Mouse (Mus musculus): ENCODE results near the gene Plk2. TPM values are rescaled to one million over a fixed set of nuclear protein-coding genes. Genes with fewer than 3 reads are reported as not detected.

Plk2 gene
- polyA plus RNA-seq, 1 experiment from 2014 or later = 40.5 TPM

DNA sequence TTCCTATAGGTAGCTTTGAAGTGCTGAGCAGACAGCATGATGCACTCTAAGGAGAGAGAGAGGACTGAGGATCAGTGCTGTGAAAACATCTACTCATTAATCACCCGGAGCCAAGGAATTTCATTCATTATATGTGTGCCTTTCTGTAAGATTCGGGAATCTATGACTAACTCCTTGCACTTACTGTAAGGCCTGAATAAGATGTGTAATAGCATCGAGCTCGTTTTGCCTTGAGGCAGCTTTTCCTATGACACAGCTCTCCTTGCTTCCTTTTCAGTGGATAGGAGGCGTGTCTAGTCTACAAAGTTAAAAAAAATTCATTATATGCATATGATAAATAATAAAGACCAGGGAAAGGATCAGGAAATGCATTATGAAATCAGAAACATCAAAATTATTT lies 24.8 kb downstream of the Plk2 start:
- Histone ChIP-seq H3K36me3 (no peaks in the 10 kb centered on the region), H3K27me3 (ENCODE audit: low read depth, poor library complexity, severe bottlenecking) (no peaks in the 10 kb centered on the region), H3K27ac (replicated peaks) (no peak overlapping the region), H3K9me3 (replicated peaks) (no peaks in the 10 kb centered on the region), H3K4me1 (no peaks in the 10 kb centered on the region), H3K4me3 (no peak overlapping the region)
- DNase-seq (ENCODE audit: low spot score) = no peak
- 90% methylated on average over 5 of the region's 5 CpGs for WGBS

DNA sequence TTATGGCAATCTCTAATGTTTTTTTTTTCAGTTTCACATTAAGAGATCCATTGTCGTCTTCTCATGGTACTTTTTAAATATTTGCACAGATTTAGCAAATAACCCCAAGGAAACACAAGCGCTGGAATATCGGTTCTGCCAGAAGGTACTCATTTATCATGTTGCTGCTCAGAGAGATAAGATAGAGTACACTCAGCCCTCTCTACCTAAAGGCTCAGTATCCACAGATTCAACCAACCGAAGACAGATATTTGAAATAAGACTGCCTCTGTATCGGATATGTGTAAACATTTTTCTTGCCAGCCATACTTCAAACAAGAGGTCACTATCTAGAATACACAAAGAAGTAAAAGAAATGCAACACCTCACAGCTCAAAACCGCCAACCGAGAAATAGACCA lies 27.6 kb downstream of the Plk2 start:
- Histone ChIP-seq H3K9me3 (replicated peaks) (no peaks in the 10 kb centered on the region), H3K36me3 (no peaks in the 10 kb centered on the region), H3K27me3 (ENCODE audit: low read depth, poor library complexity, severe bottlenecking) (no peaks in the 10 kb centered on the region), H3K4me1 (no peaks in the 10 kb centered on the region), H3K27ac (replicated peaks) (no peak overlapping the region), H3K4me3 (no peak overlapping the region)
- DNase-seq (ENCODE audit: low spot score) = no peak
- WGBS = 96% methylated on average over 7 of the region's 7 CpGs

DNA sequence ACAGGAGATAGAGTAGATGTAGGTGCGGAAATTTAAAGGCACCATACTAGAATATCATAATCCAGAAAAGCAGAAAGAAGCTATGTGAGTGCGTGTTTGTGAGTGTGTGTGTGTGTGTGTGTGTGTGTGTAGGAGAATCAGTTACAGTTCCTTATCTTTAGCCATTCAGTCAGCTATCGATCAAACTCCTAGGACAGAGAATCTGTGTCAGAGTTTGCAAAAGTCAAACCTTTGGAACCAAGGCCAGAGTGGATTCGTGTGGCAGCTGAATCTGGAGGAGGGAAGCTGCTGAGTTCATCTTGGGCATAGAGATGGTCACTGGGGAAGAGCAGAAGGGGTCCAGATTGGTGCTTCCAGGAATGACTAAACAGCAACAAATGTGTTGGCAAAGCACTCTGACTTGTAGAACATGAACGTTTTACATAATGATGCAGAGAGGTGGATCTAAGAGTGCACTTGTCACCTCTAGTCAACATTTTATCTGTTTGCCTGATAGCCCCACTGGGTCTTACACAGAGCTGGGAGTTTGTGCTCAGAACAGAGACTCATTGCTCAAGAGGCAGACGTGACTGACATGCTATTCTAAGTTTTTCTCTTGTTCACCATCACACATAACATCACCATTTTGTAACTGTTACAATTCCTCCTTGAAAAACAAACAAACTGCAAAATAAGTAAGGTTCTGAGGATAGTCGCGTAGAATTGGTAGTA lies 30.8 kb downstream of the Plk2 start:
- Histone ChIP-seq H3K9me3 (replicated peaks) (no peaks in the 10 kb centered on the region), H3K4me3 (no peak overlapping the region), H3K27ac (replicated peaks) (no peak overlapping the region), H3K4me1 (no peaks in the 10 kb centered on the region), H3K27me3 (ENCODE audit: low read depth, poor library complexity, severe bottlenecking) (no peaks in the 10 kb centered on the region), H3K36me3 (no peaks in the 10 kb centered on the region)
- DNase-seq (ENCODE audit: low spot score) = no peak
- WGBS = 82% methylated on average over 8 of the region's 8 CpGs

DNA sequence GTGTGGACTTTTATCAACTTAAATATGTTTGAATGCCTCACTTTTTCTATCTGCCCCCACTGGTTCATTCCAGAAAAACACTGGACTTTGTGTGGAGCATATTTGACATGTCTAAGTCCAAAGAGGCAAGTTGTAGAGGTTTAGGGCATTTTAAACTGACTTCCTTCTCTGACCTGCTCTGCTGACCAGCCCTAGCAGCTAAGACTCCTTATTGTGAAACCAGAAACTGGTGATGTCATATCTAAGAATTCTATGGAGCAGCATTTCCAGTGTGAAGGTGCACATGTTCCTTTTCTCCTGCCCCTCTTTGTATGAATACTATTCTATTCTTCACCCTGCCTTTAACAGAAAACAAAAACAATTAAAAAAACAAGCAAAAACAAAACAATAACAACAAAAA lies 36.5 kb downstream of the Plk2 start:
- Histone ChIP-seq H3K36me3 (no peaks in the 10 kb centered on the region), H3K9me3 (replicated peaks) (no peaks in the 10 kb centered on the region), H3K4me3 (no peak overlapping the region), H3K27ac (replicated peaks) (no peak overlapping the region), H3K27me3 (ENCODE audit: low read depth, poor library complexity, severe bottlenecking) (no peaks in the 10 kb centered on the region), H3K4me1 (no peaks in the 10 kb centered on the region)
- no peak for DNase-seq (ENCODE audit: low spot score)

DNA sequence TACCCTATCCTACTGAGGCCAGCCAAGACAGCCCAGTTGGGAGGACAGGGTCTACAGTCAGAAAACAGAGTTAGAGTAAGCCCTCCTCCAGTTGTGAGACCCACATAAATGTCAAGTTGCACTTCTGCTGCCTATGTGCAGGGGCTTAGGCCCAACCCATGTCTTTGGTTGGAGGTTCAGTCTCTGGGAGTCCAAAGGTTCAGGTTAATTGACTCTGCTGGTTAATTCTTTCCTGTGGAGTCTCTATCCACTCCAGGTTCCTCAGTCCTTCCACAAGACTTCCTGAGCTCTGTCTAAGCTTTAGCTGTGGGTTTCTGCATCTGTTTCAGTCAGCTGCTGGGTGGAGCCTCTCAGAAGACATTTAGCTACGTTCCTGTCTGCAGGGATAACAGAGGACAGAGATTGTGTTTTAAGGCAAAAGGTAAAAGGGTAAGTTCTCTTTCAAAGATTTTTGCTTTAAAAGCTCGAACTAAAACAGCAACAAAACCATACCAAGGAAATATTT lies 37.3 kb downstream of the Plk2 start:
- H3K9me3 ChIP-seq (replicated peaks) = no peaks in the 10 kb centered on the region
- WGBS = 82% methylated on average over 2 of the region's 2 CpGs
- no peaks in the 10 kb centered on the region for H3K36me3 ChIP-seq
- DNase-seq (ENCODE audit: low spot score) = no peak
- no peaks in the 10 kb centered on the region for H3K4me1 ChIP-seq
- no peak overlapping the region for H3K27ac ChIP-seq (replicated peaks)
- H3K4me3 ChIP-seq = no peak overlapping the region
- no peaks in the 10 kb centered on the region for H3K27me3 ChIP-seq (ENCODE audit: low read depth, poor library complexity, severe bottlenecking)

DNA sequence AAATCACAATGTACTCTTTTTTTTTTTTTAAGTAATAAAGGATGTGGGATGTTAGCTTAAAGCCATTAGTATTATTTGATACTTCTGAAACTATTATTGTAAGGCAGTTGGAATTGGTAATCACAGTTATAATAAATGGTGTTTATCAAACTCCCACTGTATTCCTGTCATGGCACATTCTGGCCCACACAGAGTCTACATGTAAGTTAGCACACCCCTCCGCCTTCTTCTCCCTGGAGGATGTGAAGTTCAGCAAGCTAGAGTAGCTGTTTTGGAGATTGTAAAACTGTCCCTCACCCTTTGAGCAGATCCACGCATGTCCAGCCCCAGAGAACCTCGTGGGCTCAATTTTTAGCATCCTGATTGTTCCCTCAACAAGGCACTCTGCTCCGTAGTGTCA lies 37.8 kb downstream of the Plk2 start:
- Histone ChIP-seq H3K36me3 (no peaks in the 10 kb centered on the region), H3K4me1 (no peaks in the 10 kb centered on the region), H3K27ac (replicated peaks) (no peak overlapping the region), H3K27me3 (ENCODE audit: low read depth, poor library complexity, severe bottlenecking) (no peaks in the 10 kb centered on the region), H3K9me3 (replicated peaks) (no peaks in the 10 kb centered on the region), H3K4me3 (no peak overlapping the region)
- 93% methylated on average over 4 of the region's 4 CpGs for WGBS
- DNase-seq (ENCODE audit: low spot score) = no peak

DNA sequence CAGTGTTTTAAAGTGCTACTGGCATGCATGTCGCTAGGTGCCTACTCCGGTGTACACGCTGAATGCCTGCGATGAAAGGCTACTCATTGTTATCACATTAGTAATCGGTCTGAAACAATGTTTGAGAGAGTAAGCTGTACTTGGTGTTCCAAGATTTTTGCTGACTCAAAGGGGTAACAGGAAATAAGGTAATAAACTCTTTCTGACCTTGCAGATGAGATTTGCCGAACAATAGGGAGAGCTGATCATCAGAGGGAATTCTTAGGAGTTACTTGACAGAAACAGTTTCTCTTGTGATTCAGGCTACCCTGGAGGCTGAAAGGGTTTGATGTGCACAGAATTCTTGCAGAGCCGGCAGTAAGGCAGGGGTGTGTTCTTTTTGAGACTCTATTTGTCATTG lies 41.8 kb downstream of the Plk2 start:
- Histone ChIP-seq H3K36me3 (no peaks in the 10 kb centered on the region), H3K27me3 (ENCODE audit: low read depth, poor library complexity, severe bottlenecking) (no peaks in the 10 kb centered on the region), H3K27ac (replicated peaks) (no peak overlapping the region), H3K4me3 (no peak overlapping the region), H3K9me3 (replicated peaks) (no peaks in the 10 kb centered on the region), H3K4me1 (no peaks in the 10 kb centered on the region)
- 83% methylated on average over 7 of the region's 7 CpGs for WGBS
- no peak for DNase-seq (ENCODE audit: low spot score)

DNA sequence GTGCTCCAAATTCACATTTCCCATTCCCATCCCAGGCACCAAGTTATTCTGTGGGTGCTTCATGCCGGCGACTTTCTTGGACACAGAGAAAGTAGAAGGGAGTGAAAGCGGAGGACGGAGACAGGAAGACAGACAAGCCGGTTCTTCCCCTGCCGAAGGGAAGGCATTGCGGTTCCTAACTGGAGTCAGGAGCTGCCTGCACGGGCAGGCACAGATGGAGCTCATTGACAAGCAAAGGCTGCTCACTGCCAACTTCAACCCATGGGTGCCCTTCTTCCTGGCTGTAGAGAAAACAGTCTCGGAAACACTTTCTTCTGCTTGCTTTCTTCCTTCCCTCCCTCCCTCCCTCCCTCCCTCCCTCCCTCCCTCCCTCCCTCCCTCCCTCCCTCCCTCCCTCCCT lies 43.8 kb downstream of the Plk2 start:
- Histone ChIP-seq H3K9me3 (replicated peaks) (no peaks in the 10 kb centered on the region), H3K36me3 (no peaks in the 10 kb centered on the region), H3K4me1 (no peaks in the 10 kb centered on the region), H3K4me3 (no peak overlapping the region), H3K27ac (replicated peaks) (no peak overlapping the region), H3K27me3 (ENCODE audit: low read depth, poor library complexity, severe bottlenecking) (no peaks in the 10 kb centered on the region)
- WGBS = 86% methylated on average over 9 of the region's 9 CpGs
- DNase-seq (ENCODE audit: low spot score) = no peak

DNA sequence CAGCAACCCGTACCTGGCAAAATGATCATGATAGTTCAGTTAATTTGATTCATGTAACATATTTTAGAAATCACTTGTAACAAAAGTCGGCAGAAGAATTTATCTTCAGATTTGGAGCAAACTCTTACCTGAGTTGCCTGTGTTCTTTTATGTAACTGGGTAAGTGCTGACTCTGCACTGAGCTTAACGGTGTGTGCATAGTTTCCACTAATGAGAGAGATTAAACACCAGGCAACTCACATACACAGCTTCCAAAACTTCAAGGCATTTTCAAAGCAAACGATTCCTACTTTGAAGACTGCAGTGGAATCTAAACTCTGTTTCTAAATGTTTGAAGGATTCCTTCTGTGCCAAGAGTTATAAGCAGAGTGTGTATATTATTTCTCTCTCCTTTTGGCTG lies 49.5 kb downstream of the Plk2 start:
- no peak for DNase-seq (ENCODE audit: low spot score)
- 83% methylated on average over 4 of the region's 4 CpGs for WGBS
- H3K27me3 ChIP-seq (ENCODE audit: low read depth, poor library complexity, severe bottlenecking) = peaks cover 4% of the 10 kb centered on the region; the same call in 1 of the 2 replicates
- no peak overlapping the region for H3K27ac ChIP-seq (replicated peaks)
- no peaks in the 10 kb centered on the region for H3K36me3 ChIP-seq
- H3K4me3 ChIP-seq = no peak overlapping the region
- H3K4me1 ChIP-seq = peaks cover 12% of the 10 kb centered on the region
- H3K9me3 ChIP-seq (replicated peaks) = no peaks in the 10 kb centered on the region

DNA sequence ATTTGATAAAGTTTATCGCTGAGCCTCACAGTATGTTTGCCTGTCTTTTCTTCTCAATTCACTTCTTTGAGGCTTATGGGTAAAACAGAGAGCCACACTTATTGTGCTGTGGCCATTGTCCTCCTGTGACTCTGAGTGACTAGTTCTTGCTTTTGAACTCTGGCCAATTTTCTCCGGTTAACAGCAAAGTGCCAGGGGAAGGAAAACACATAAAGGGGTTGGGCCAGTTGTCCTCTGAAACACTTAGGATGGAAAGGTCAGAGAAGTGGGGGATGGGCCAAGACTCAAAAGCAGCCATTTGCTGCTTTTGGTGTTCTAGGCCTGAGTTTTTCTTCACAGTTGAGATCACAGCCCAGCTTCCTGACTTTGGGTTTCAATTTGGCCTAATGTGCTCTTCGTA lies 50.0 kb downstream of the Plk2 start:
- Histone ChIP-seq H3K27ac (replicated peaks) (peak overlapping the region; percentile 49; the same call in 1 of the 2 replicates), H3K36me3 (no peaks in the 10 kb centered on the region), H3K9me3 (replicated peaks) (no peaks in the 10 kb centered on the region), H3K4me1 (peaks cover 14% of the 10 kb centered on the region), H3K4me3 (no peak overlapping the region), H3K27me3 (ENCODE audit: low read depth, poor library complexity, severe bottlenecking) (peaks cover 4% of the 10 kb centered on the region; the same call in 1 of the 2 replicates)
- 57% methylated on average over 3 of the region's 3 CpGs for WGBS
- DNase-seq (ENCODE audit: low spot score) = peak; percentile 14

DNA sequence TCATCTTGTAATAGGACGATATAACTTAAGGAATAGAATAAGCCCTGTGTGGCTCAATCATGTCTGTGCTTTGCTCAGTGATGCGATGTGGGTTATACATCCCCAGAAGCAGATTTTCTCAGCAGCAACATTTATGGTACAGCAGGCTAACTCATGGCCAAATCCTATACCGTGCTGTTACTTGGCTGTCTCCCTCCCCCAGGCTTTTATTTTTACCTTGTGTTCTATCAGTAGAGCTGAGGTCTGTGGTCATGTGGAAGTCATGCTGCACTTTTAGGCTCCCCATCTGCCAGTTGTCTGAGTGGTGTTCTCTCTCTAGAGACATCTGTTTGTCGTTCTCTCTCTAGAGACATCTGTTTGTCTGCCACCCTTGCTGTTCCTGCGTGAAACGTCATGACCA lies 51.6 kb downstream of the Plk2 start:
- H3K9me3 ChIP-seq (replicated peaks) = no peaks in the 10 kb centered on the region
- DNase-seq (ENCODE audit: low spot score) = no peak
- H3K4me3 ChIP-seq = no peak overlapping the region
- WGBS = 86% methylated on average over 6 of the region's 6 CpGs
- peaks cover 16% of the 10 kb centered on the region for H3K4me1 ChIP-seq
- H3K27me3 ChIP-seq (ENCODE audit: low read depth, poor library complexity, severe bottlenecking) = peaks cover 15% of the 10 kb centered on the region
- H3K36me3 ChIP-seq = no peaks in the 10 kb centered on the region
- H3K27ac ChIP-seq (replicated peaks) = no peak overlapping the region

DNA sequence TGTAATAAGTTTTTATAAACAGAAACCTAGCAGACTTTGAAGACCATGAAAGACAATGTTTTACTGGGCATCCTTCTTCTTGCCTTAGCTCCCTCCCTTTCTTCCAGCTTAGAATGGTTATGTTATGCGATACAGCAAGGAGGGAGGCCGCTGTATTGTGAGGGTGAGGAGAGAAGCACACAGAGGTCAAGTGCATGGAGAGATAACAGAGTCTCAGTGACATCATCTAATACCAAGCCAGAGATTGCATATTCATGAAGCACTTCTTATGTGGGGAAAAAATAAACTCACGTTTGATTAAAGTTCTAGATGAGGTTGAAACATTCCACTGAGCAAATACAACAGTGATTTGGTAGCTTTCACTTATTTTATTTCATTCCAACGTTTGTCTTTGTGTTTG lies 55.2 kb downstream of the Plk2 start:
- no peaks in the 10 kb centered on the region for H3K36me3 ChIP-seq
- WGBS = 72% methylated on average over 4 of the region's 4 CpGs
- H3K27ac ChIP-seq (replicated peaks) = no peak overlapping the region
- H3K27me3 ChIP-seq (ENCODE audit: low read depth, poor library complexity, severe bottlenecking) = peaks cover 30% of the 10 kb centered on the region
- H3K4me3 ChIP-seq = no peak overlapping the region
- DNase-seq (ENCODE audit: low spot score) = no peak
- H3K9me3 ChIP-seq (replicated peaks) = no peaks in the 10 kb centered on the region
- peaks cover 22% of the 10 kb centered on the region for H3K4me1 ChIP-seq
